Mouse (Mus musculus): ENCODE measurements around the gene Phlda3. TPM values are rescaled to one million over a fixed set of nuclear protein-coding genes. Genes with fewer than 3 reads are reported as not detected.

The Phlda3 gene
- 104 TPM for polyA plus RNA-seq (2021)

GRCm38 (mm10) chr1:135765645-135766591 lies at the start of gene Phlda3:
TSS of gene Phlda3 (plus strand) at chr1:135766119.
- in situ Hi-C loops (cut with MboI; ENCODE audit: low pct_unique_long_range_greater_than_20kb), result no loop called here
- POLR2A ChIA-PET, result interaction anchor here (0.6 to 1.6 kb wide), 4 partner anchors 14 to 129 kb away, joined by 3 to 6 read pairs (median 5); partner anchors contain the start of gene Tnni1
- TF ChIP-seq CTCF (IDR thresholded peaks at IDR 0.05), result no peak
- H3K27me3 ChIP-seq, result no peaks in the 10 kb centered on the region
- no peak for DNase-seq (ENCODE audit: low read depth, low spot score)
- CTCF ChIA-PET, result interaction anchor here (2.3 to 19.3 kb wide), 2 partner anchors 11 to 15 kb away, joined by 10 to 218 read pairs; no protein-coding TSS in a partner anchor
- peak; percentile 66 for ATAC-seq

GRCm38 (mm10) chr1:135719486-135719885 lies 46.4 kb upstream of the Phlda3 start:
- H3K27me3 ChIP-seq, result no peaks in the 10 kb centered on the region
- DNase-seq (ENCODE audit: low read depth, low spot score) (no peak), ATAC-seq (no peak)
- POLR2A ChIA-PET, result no interaction called here
- peak; percentile 84 for TF ChIP-seq CTCF (IDR thresholded peaks at IDR 0.05)
- in situ Hi-C loops (cut with MboI; ENCODE audit: low pct_unique_long_range_greater_than_20kb), result loop anchor here (5.0 kb wide), 1 partner anchor 33 kb away; no protein-coding TSS in a partner anchor
- CTCF ChIA-PET, result interaction anchor here (0.6 to 10.3 kb wide), 9 partner anchors 16 to 70 kb away, joined by 3 to 118 read pairs (median 5); partner anchors contain the start of gene Tnni1

- ChIA-PET CTCF (interaction anchor here (0.6 to 10.3 kb wide), 10 partner anchors 12 to 69 kb away, joined by 3 to 118 read pairs (median 4); partner anchors contain the start of gene Tnni1), POLR2A (no interaction called here)
- ATAC-seq (no peak), DNase-seq (ENCODE audit: low read depth, low spot score) (no peak)
- TF ChIP-seq CTCF (IDR thresholded peaks at IDR 0.05), result no peak
- in situ Hi-C loops (cut with MboI; ENCODE audit: low pct_unique_long_range_greater_than_20kb), result loop anchor here (5.0 kb wide), 2 partner anchors 32 to 62 kb away; no protein-coding TSS in a partner anchor
- no peaks in the 10 kb centered on the region for H3K27me3 ChIP-seq
Measured at GRCm38 (mm10) chr1:135719983-135720382, 45.9 kb upstream of the Phlda3 start, which contains the start of gene Csrp1. TSS of gene Csrp1 (plus strand) at chr1:135720061.

GRCm38 (mm10) chr1:135723016-135723415 lies 42.9 kb upstream of the Phlda3 start:
- ChIA-PET CTCF (interaction anchor here (1.3 to 10.3 kb wide), 2 partner anchors 10 to 31 kb away, joined by 3 to 118 read pairs; no protein-coding TSS in a partner anchor), POLR2A (interaction anchor here (1.3 kb wide), 1 partner anchor 30 kb away, joined by 4 read pairs; no protein-coding TSS in a partner anchor)
- no peak for TF ChIP-seq CTCF (IDR thresholded peaks at IDR 0.05)

GRCm38 (mm10) chr1:135724134-135724533 lies 41.8 kb upstream of the Phlda3 start:
- DNase-seq (ENCODE audit: low read depth, low spot score), result no peak
- CTCF ChIA-PET, result interaction anchor here (1.1 to 10.3 kb wide), 3 partner anchors 30 to 64 kb away, joined by 3 to 118 read pairs (median 4); no protein-coding TSS in a partner anchor
- no peaks in the 10 kb centered on the region for H3K27me3 ChIP-seq
- in situ Hi-C loops (cut with MboI; ENCODE audit: low pct_unique_long_range_greater_than_20kb), result loop anchor here (5.0 kb wide), 1 partner anchor 58 kb away; no protein-coding TSS in a partner anchor
- no peak for ATAC-seq
- POLR2A ChIA-PET, result no interaction called here
- no peak for TF ChIP-seq CTCF (IDR thresholded peaks at IDR 0.05)

More at GRCm38 (mm10) chr1:135723016-135723415, 42.9 kb upstream of the Phlda3 start:
- ATAC-seq (no peak), DNase-seq (ENCODE audit: low read depth, low spot score) (no peak)
- in situ Hi-C loops (cut with MboI; ENCODE audit: low pct_unique_long_range_greater_than_20kb), result loop anchor here (5.0 kb wide), 1 partner anchor 59 kb away; no protein-coding TSS in a partner anchor
- H3K27me3 ChIP-seq, result no peaks in the 10 kb centered on the region

GRCm38 (mm10) chr1:135725324-135725723 lies 40.6 kb upstream of the Phlda3 start:
- TF ChIP-seq CTCF (IDR thresholded peaks at IDR 0.05), result no peak
- ATAC-seq (no peak), DNase-seq (ENCODE audit: low read depth, low spot score) (no peak)
- no peaks in the 10 kb centered on the region for H3K27me3 ChIP-seq
- ChIA-PET CTCF (interaction anchor here (1.7 to 4.8 kb wide), 2 partner anchors 27 to 64 kb away, joined by 7 to 22 read pairs; no protein-coding TSS in a partner anchor), POLR2A (no interaction called here)
- in situ Hi-C loops (cut with MboI; ENCODE audit: low pct_unique_long_range_greater_than_20kb), result no loop called here

GRCm38 (mm10) chr1:135725936-135726335 lies 40.0 kb upstream of the Phlda3 start:
- no peak for TF ChIP-seq CTCF (IDR thresholded peaks at IDR 0.05)
- ATAC-seq (no peak), DNase-seq (ENCODE audit: low read depth, low spot score) (no peak)
- in situ Hi-C loops (cut with MboI; ENCODE audit: low pct_unique_long_range_greater_than_20kb), result no loop called here
- no peaks in the 10 kb centered on the region for H3K27me3 ChIP-seq
- ChIA-PET POLR2A (interaction anchor here (0.9 kb wide), 1 partner anchor 27 kb away, joined by 3 read pairs; no protein-coding TSS in a partner anchor), CTCF (interaction anchor here (1.0 to 4.8 kb wide), 5 partner anchors 27 to 103 kb away, joined by 3 to 22 read pairs (median 5); partner anchors contain the start of gene Tnni1)

GRCm38 (mm10) chr1:135728631-135729366 lies 37.1 kb upstream of the Phlda3 start:
- no peak for TF ChIP-seq CTCF (IDR thresholded peaks at IDR 0.05)
- DNase-seq (ENCODE audit: low read depth, low spot score) (no peak), ATAC-seq (peak; percentile 52)
- POLR2A ChIA-PET, result interaction anchor here (0.7 to 1.3 kb wide), 5 partner anchors 10 to 105 kb away, joined by 3 to 5 read pairs (median 3); no protein-coding TSS in a partner anchor
- H3K27me3 ChIP-seq, result no peaks in the 10 kb centered on the region
- in situ Hi-C loops (cut with MboI; ENCODE audit: low pct_unique_long_range_greater_than_20kb), result no loop called here
- CTCF ChIA-PET, result interaction anchor here (1.1 to 4.8 kb wide), 7 partner anchors 10 to 171 kb away, joined by 3 to 22 read pairs (median 3); no protein-coding TSS in a partner anchor

GRCm38 (mm10) chr1:135729367-135729713 lies 36.6 kb upstream of the Phlda3 start:
- ATAC-seq (no peak), DNase-seq (ENCODE audit: low read depth, low spot score) (no peak)
- no peaks in the 10 kb centered on the region for H3K27me3 ChIP-seq
- ChIA-PET POLR2A (interaction anchor here (1.0 to 1.3 kb wide), 3 partner anchors 9 to 92 kb away, joined by 3 to 5 read pairs (median 5); no protein-coding TSS in a partner anchor), CTCF (interaction anchor here (1.2 to 4.8 kb wide), 5 partner anchors 21 to 59 kb away, joined by 3 to 22 read pairs (median 4); no protein-coding TSS in a partner anchor)
- in situ Hi-C loops (cut with MboI; ENCODE audit: low pct_unique_long_range_greater_than_20kb), result no loop called here
- no peak for TF ChIP-seq CTCF (IDR thresholded peaks at IDR 0.05)
